Mouse (Mus musculus): ENCODE measurements around the gene Rhbdl1. TPM values are rescaled to one million over a fixed set of nuclear protein-coding genes. Genes with fewer than 3 reads are reported as not detected.

Rhbdl1 gene
- total and polyA plus RNA-seq, 3 experiments = 0.87 to 4.8 (median 3.1) TPM

GRCm38 (mm10) chr17:25843122-25843521 lies 6.0 kb upstream of the Rhbdl1 start:
- TF ChIP-seq CTCF (IDR thresholded peaks at IDR 0.05; ENCODE audit: low read depth, low read length) (no peak), TAL1 (conservative IDR thresholded peaks at IDR 0.05; ENCODE audit: low read depth, low read length) (no peak), GATA2 (IDR thresholded peaks at IDR 0.05; ENCODE audit: borderline replicate concordance, low read depth, low read length) (no peak), GATA1 (IDR thresholded peaks at IDR 0.05; ENCODE audit: borderline replicate concordance, low read length) (no peak), POLR2AphosphoS5 (IDR thresholded peaks at IDR 0.05; ENCODE audit: insufficient replicate concordance, low read depth, low read length) (no peak)
- peak overlapping the region; percentile 87 for H3K4me3 ChIP-seq (ENCODE audit: low read depth, low read length)
- H3K36me3 ChIP-seq (replicated peaks) = peaks cover 86% of the 10 kb centered on the region
- no peaks in the 10 kb centered on the region for H3K9me3 ChIP-seq (replicated peaks)
- peaks cover 15% of the 10 kb centered on the region for H3K27me3 ChIP-seq (ENCODE audit: insufficient read depth, low read length)
- ATAC-seq (ENCODE audit: extremely low read depth, insufficient number of reproducible peaks, low FRiP score, poor library complexity, severe bottlenecking) (no peak), DNase-seq (ENCODE audit: low spot score) (no peak)
- H3K4me1 ChIP-seq (ENCODE audit: insufficient read depth, low read depth, low read length) = peaks cover 72% of the 10 kb centered on the region

- no peak for ATAC-seq (ENCODE audit: extremely low read depth, insufficient number of reproducible peaks, low FRiP score, poor library complexity, severe bottlenecking)
- no peaks in the 10 kb centered on the region for H3K9me3 ChIP-seq (replicated peaks)
- DNase-seq (ENCODE audit: low spot score) = no peak
- no peak overlapping the region; the same call in 1 of the 2 replicates for H3K4me3 ChIP-seq (ENCODE audit: low read depth, low read length)
- H3K36me3 ChIP-seq (replicated peaks) = peaks cover 86% of the 10 kb centered on the region
- TF ChIP-seq TAL1 (conservative IDR thresholded peaks at IDR 0.05; ENCODE audit: low read depth, low read length) (no peak), CTCF (IDR thresholded peaks at IDR 0.05; ENCODE audit: low read depth, low read length) (no peak), GATA1 (IDR thresholded peaks at IDR 0.05; ENCODE audit: borderline replicate concordance, low read length) (no peak), GATA2 (IDR thresholded peaks at IDR 0.05; ENCODE audit: borderline replicate concordance, low read depth, low read length) (no peak), POLR2AphosphoS5 (IDR thresholded peaks at IDR 0.05; ENCODE audit: insufficient replicate concordance, low read depth, low read length) (no peak)
- H3K4me1 ChIP-seq (ENCODE audit: insufficient read depth, low read depth, low read length) = peaks cover 78% of the 10 kb centered on the region
- H3K27me3 ChIP-seq (ENCODE audit: insufficient read depth, low read length) = peaks cover 10% of the 10 kb centered on the region; the same call in 1 of the 2 replicates
These were observed 5.4 kb upstream of the Rhbdl1 start for GRCm38 (mm10) chr17:25842509-25842908.

GRCm38 (mm10) chr17:25841117-25841880 lies 4.2 kb upstream of the Rhbdl1 start, which contains the start of gene Gm20683:
TSS of gene Gm20683 (minus strand) at chr17:25841763.
- Histone ChIP-seq H3K4me3 (ENCODE audit: low read depth, low read length) (no peak within 1 kb of the TSS; the same call in none of the 2 replicates), H3K4me1 (ENCODE audit: insufficient read depth, low read depth, low read length) (peaks cover 86% of the 10 kb centered on the region), H3K9me3 (replicated peaks) (no peaks in the 10 kb centered on the region), H3K36me3 (replicated peaks) (peaks cover 86% of the 10 kb centered on the region), H3K27me3 (ENCODE audit: insufficient read depth, low read length) (0 out of 2 replicates have a peak, but pooled peaks cover 3% of the 10 kb centered on the region)
- DNase-seq (ENCODE audit: low spot score) (no peak), ATAC-seq (ENCODE audit: extremely low read depth, insufficient number of reproducible peaks, low FRiP score, poor library complexity, severe bottlenecking) (no peak)
- TF ChIP-seq GATA2 (IDR thresholded peaks at IDR 0.05; ENCODE audit: borderline replicate concordance, low read depth, low read length) (no peak), POLR2AphosphoS5 (IDR thresholded peaks at IDR 0.05; ENCODE audit: insufficient replicate concordance, low read depth, low read length) (no peak), CTCF (IDR thresholded peaks at IDR 0.05; ENCODE audit: low read depth, low read length) (no peak), TAL1 (conservative IDR thresholded peaks at IDR 0.05; ENCODE audit: low read depth, low read length) (no peak), GATA1 (IDR thresholded peaks at IDR 0.05; ENCODE audit: borderline replicate concordance, low read length) (no peak)

DNA sequence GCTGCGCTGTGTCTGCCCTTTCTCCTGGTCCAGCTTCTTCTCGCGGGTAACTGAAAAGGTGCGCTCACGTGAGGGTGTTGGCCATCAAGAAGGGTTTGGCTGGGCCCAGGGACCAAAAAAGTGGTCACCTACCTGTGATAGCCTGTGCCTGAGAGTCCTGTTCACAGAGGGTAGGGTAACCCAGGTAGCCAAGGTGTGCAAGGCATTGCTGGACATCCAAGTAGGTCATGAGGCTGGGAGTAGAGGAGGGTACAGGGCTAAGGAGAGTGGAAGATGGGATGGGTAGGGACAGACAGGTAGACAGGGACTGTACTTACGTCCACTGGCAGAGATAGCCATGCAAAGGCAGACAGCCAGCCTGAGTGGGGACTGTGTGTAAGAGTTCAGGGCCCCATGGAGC lies 3.4 kb upstream of the Rhbdl1 start:
- TF ChIP-seq POLR2AphosphoS5 (IDR thresholded peaks at IDR 0.05; ENCODE audit: insufficient replicate concordance, low read depth, low read length) (no peak), CTCF (IDR thresholded peaks at IDR 0.05; ENCODE audit: low read depth, low read length) (no peak), GATA2 (IDR thresholded peaks at IDR 0.05; ENCODE audit: borderline replicate concordance, low read depth, low read length) (no peak), TAL1 (conservative IDR thresholded peaks at IDR 0.05; ENCODE audit: low read depth, low read length) (no peak), GATA1 (IDR thresholded peaks at IDR 0.05; ENCODE audit: borderline replicate concordance, low read length) (no peak)
- Histone ChIP-seq H3K36me3 (replicated peaks) (peaks cover 86% of the 10 kb centered on the region), H3K4me1 (ENCODE audit: insufficient read depth, low read depth, low read length) (peaks cover 89% of the 10 kb centered on the region), H3K27me3 (ENCODE audit: insufficient read depth, low read length) (no peaks in the 10 kb centered on the region), H3K4me3 (ENCODE audit: low read depth, low read length) (no peak overlapping the region), H3K9me3 (replicated peaks) (no peaks in the 10 kb centered on the region)
- DNase-seq (ENCODE audit: low spot score) = no peak
- ATAC-seq (ENCODE audit: extremely low read depth, insufficient number of reproducible peaks, low FRiP score, poor library complexity, severe bottlenecking) = no peak

- Histone ChIP-seq H3K27me3 (ENCODE audit: insufficient read depth, low read length) (no peaks in the 10 kb centered on the region), H3K4me3 (ENCODE audit: low read depth, low read length) (peak overlapping the region; percentile 11; the same call in 1 of the 2 replicates), H3K36me3 (replicated peaks) (peaks cover 86% of the 10 kb centered on the region), H3K9me3 (replicated peaks) (no peaks in the 10 kb centered on the region), H3K4me1 (ENCODE audit: insufficient read depth, low read depth, low read length) (peaks cover 89% of the 10 kb centered on the region)
- no peak for TF ChIP-seq GATA1 (IDR thresholded peaks at IDR 0.05; ENCODE audit: borderline replicate concordance, low read length)
- no peak for TF ChIP-seq GATA2 (IDR thresholded peaks at IDR 0.05; ENCODE audit: borderline replicate concordance, low read depth, low read length)
- TF ChIP-seq CTCF (IDR thresholded peaks at IDR 0.05; ENCODE audit: low read depth, low read length) = no peak
- no peak for TF ChIP-seq POLR2AphosphoS5 (IDR thresholded peaks at IDR 0.05; ENCODE audit: insufficient replicate concordance, low read depth, low read length)
- TF ChIP-seq TAL1 (conservative IDR thresholded peaks at IDR 0.05; ENCODE audit: low read depth, low read length) = no peak
- ATAC-seq (ENCODE audit: extremely low read depth, insufficient number of reproducible peaks, low FRiP score, poor library complexity, severe bottlenecking) (no peak), DNase-seq (ENCODE audit: low spot score) (no peak)
These were observed 2.5 kb upstream of the Rhbdl1 start for GRCm38 (mm10) chr17:25839455-25840235.

DNA sequence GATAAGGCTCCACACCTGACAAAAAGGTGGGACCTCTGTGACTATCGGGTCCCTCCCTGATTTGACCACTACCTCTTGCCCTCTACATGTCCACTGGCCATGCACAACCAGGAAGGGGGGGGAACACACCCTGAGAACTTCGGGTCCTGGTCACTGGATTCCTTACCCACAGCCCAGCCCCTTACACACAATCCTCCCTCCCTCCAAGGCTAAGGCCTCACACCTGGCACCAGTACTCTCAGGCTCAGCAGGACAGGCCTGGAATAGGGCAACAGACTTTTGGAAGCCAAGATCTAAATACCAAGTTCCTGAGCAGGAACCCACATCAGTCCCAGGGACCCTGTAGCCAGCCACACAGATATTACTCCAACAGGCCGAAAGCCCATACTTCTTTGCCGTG lies 1.8 kb upstream of the Rhbdl1 start:
- Histone ChIP-seq H3K36me3 (replicated peaks) (peaks cover 94% of the 10 kb centered on the region), H3K27me3 (ENCODE audit: insufficient read depth, low read length) (no peaks in the 10 kb centered on the region), H3K4me3 (ENCODE audit: low read depth, low read length) (no peak overlapping the region), H3K9me3 (replicated peaks) (no peaks in the 10 kb centered on the region), H3K4me1 (ENCODE audit: insufficient read depth, low read depth, low read length) (peaks cover 93% of the 10 kb centered on the region)
- TF ChIP-seq POLR2AphosphoS5 (IDR thresholded peaks at IDR 0.05; ENCODE audit: insufficient replicate concordance, low read depth, low read length) (no peak), CTCF (IDR thresholded peaks at IDR 0.05; ENCODE audit: low read depth, low read length) (no peak), TAL1 (conservative IDR thresholded peaks at IDR 0.05; ENCODE audit: low read depth, low read length) (no peak), GATA1 (IDR thresholded peaks at IDR 0.05; ENCODE audit: borderline replicate concordance, low read length) (no peak), GATA2 (IDR thresholded peaks at IDR 0.05; ENCODE audit: borderline replicate concordance, low read depth, low read length) (no peak)
- DNase-seq (ENCODE audit: low spot score) (no peak), ATAC-seq (ENCODE audit: extremely low read depth, insufficient number of reproducible peaks, low FRiP score, poor library complexity, severe bottlenecking) (no peak)
